Mouse (Mus musculus) inflammation-experienced regulatory T-cells, adult 6 months (primary cell): ENCODE data around the gene Pank4. TPM values are rescaled to one million over a fixed set of nuclear protein-coding genes. Genes with fewer than 3 reads are reported as not detected.
A peak's percentile ranks its signal among the peaks of the same experiment; 100 is the strongest.

Source experiments
- ATAC-seq: one replicate; pipeline ENCODE4 v1.8.0; 2017
- polyA plus RNA-seq, 3 experiments: library from polyadenylated mRNA; unstranded; fragments of 100-300 nt; shearing (Covaris generic); gene quantifications; one replicate each; pipeline ENCODE4 v1.2.1; 2017

Gene Pank4
- polyA plus RNA-seq, 3 experiments from 2014 or later, result 22.1 to 59.6 (median 49.1) TPM

- ATAC-seq, result peak; percentile 8
These were observed 20.4 kb upstream of the Pank4 start for GRCm38 (mm10) chr4:154943323-154944039.

DNA sequence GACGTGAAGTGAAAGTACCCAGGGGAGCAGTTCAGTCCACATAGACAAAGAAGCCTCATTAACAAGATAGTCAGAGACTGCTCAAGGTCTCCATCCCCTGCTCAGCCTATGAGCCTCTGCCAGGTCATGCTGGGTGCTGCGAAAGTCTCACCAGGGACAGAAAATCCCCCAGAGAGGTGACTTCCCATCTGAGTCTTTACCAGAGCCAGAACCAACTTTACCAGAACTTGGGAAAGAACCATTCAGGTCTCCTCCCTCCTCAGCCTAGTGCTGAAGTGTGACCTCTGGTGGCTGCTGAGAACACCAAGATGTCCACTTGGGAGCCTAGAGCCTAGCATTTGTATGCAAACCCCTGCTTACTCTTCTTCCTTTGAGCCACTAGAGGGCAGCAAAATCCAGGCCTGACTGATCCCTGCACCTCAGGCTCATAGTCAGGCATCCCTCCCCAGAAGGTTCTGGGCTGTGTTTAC lies 19.8 kb upstream of the Pank4 start:
- ATAC-seq, result peak; percentile 63

DNA sequence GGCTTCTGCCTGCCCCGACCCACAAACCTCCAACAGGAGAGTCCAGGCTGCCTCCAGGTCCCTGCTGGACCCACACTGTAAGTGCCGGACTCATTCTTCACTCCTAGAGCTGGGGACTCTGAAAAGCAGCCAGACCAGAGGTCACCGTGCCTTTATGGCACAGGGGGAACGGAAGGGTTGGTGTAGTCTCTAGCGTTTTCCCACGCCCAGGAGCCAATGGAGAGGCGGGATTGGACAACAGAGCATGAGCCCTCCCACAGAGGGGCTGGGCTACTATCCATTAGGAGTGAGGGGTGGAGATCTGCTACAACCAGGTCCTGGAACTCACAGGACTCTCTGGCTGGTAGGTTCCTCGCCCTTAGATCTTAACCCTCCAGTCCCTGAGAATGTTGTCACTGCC lies 17.6 kb upstream of the Pank4 start:
- no peak for ATAC-seq

- ATAC-seq, result no peak
These were observed 15.6 kb upstream of the Pank4 start for GRCm38 (mm10) chr4:154948066-154948939.

- ATAC-seq, result no peak
These were observed 14.9 kb upstream of the Pank4 start for GRCm38 (mm10) chr4:154948940-154949588.

DNA sequence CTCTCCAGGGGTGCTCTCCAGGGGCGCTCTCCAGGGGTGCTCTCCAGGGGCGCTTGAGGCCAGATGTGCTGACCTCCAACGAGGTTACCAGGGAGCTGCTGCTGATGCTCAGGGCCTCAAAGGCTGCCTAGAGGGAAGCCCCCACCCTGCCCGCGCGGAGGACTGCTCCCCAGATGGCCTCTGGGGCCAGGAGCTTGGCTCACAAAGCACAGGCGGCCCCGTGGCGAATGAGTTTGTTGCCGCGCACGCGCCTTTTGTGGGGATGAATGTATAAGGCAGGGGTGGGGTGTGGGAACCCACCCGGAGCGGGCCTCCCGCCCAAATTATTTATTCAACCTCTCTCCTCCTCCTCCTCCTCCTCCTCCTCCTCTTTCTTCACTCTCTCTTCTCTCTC lies 14.3 kb upstream of the Pank4 start:
- no peak for ATAC-seq

DNA sequence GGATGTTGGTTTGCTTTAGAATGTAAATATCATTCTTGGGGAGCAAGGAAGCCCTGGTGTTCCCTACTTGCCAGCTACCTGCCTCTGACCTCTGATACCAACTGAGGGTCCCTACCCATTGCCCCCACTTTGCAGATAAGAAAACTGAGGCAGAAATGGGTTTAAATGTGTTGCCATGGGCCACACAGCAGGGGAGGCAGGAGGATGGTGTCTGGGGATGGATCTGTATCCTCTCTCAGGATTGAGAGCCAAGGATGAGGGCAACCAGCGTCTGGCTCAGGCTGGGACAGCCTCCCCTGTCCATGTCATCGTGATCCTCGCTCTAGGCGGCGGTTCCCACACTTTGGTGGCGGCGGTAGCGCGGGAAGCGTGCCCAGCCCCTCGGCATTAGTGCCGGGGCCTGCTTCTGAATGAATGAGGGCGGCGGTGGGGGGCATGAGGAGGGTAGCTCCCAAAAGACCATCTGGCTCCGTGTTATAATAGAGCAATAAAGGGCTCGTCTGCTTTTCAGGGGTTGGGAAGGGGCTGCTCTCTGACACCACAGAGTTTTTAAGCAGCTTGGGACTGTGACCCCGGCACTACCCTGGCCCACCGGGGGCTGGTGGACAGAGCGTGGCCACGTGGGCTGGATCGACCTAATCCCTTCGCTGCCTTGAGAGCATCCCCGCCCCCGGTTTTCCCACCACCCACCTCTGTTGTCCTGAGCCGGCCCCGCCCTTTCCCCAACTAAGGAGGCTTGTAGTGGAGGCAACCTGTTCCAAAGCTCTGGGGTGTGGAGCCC lies 11.3 kb upstream of the Pank4 start:
- no peak for ATAC-seq

DNA sequence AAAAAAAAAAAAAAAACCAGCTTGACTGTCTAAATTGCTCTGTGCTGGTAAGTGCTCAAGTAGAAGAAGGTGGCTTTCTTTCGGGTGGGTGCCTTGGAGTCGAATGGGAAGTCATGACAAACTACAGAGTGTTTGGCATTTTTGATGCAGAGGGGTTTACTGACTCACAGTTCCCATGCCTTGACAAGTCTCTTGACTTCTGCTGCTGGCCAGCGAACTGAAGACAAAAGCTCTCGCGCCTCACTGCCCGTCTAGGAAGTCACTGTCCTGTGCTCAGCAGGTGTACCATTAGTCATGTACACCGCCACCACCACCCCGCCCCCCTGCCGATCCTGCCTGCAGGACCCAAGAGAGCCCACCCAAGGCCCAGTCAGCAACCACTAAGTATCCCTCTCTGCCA lies 7.3 kb upstream of the Pank4 start:
- ATAC-seq, result no peak

DNA sequence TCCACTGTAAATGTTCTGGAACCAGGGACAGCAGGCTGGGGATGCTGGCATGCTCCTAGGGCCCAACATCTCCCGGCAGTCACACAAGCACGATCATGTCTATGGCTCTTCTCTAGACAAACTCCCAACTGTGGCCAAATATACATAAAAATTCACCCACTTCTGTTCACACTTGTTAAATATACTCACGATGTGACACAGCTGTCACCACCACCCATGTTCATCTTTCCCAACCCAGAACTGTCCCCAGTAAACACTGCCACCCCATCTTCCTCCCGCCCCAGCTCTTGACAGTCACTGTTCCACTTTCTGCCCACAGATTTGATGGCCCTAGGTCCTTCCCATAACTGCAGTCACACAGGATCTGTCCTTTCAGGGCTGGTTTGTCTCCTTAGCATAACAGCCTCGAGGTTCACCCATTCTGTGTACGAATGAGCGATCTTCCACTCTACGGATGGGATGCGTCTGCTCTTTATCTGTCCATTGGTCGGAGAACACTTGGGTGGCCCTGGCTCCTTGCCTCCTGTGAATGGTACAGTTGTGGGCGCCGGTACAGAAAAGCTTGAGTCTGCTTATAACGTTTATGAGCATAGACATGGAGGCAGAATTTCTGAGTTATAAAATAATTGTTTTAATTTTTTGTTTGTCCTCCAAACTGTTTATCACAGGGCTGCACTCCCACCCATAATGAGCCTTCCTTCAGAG lies 6.5 kb upstream of the Pank4 start:
- no peak for ATAC-seq

DNA sequence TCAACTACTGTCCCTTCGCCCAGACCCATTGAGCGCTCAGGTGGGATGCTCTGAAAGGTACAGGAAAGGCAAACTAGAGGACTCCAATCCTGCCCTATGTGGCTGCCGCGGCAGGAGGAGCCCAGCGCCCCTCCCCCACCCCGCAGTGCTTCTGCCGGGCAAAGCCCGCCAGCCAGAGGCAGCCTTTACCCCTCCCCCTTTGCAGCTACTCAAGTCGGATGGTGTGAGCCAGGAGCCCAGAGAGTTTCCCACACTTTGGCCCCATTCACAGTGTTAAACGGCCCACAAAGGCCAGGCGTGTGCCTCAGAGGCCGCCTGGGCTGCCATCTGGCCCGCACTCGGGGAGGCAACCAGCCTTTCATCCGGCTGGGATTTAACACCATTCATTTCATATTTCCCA lies 5.8 kb upstream of the Pank4 start:
- no peak for ATAC-seq

GRCm38 (mm10) chr4:154958621-154959020 lies 5.3 kb upstream of the Pank4 start:
- no peak for ATAC-seq

- no peak for ATAC-seq
These were observed 3.8 kb upstream of the Pank4 start for GRCm38 (mm10) chr4:154960021-154960689.

DNA sequence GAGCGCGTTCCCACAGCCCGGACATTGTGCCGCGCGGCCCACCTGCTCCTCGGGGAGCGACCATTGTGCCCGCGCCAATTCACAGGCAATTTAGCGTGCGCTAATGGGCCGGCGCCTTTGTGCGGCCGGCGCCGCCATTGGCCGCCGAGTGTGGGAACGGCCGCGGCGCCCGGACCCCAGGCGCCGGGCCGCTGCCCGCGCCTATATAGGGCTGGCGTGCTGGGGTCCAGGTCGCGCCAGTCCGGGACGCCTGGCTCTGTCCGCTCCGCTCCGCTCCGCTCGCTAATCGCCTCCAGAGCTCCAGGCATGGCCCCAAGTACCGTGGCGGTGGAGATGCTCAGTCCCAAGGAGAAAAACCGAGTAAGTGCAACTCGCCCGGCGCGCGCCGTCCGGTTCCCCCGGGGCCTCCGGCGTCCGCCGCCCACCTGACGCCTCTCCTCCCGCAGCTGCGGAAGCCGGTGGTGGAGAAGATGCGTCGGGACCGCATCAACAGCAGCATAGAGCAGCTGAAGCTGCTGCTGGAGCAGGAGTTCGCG lies 3.2 kb upstream of the Pank4 start, which contains the start of gene Hes5:
TSS of gene Hes5 (plus strand) at position 234 of the 536 bp plus-strand sequence.
- ATAC-seq, result peak; percentile 5

GRCm38 (mm10) chr4:154961226-154961738 lies 2.6 kb upstream of the Pank4 start:
- ATAC-seq, result peak; percentile 11

GRCm38 (mm10) chr4:154961911-154962310 lies 2.0 kb upstream of the Pank4 start:
- peak; percentile 12 for ATAC-seq

DNA sequence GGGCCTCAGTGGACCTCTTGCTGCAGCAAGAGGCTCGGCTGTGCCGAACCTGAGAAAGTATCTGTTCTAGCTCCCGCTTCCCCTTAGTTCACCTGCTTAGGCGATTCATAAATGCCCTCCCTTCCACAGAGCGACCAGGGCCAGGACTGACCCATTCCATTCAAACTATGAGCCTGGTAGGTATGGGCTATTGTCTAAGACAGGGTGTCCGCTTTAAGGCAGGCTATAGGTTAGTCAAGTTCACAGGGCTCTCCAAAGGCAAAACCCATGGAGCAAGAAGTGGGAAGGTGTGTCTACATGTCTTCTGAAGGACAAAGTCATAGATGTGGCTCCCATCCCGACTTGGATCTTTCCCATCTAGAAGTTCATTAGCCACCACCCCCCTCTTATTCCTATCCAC lies 1.2 kb upstream of the Pank4 start:
- no peak for ATAC-seq

DNA sequence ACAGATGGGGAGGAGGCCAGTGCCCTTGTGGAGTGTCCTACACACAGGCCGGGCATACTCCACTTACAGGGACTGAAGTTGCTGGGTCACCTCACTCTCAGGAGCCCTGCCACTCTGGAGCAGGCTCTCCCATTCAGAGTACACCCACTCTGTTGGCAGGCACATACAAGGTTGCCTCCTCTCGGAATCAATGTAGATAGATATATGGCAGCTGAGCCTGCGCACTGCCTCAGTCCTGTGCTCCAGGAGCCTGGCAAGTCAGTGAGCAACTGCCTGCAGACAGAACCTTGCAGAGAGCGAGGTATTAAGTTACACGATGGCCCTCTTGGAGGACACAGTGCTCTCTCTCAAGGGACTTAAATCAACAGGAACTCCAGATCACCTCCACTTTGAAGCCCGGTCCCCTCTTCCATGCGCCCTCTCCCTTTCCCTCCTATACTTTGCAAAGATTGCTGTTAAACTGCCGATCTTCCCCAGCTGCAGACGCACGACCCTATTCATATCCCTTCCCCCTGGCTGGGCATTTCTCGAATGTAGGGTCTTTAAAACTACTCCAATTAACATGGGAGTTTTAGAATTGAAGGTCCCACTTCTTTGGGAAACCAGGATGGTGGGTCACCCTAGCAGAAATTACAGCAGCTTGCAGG lies 610 bp upstream of the Pank4 start:
- ATAC-seq, result no peak

GRCm38 (mm10) chr4:154964581-154965235 lies 785 bp downstream of the Pank4 start:
- ATAC-seq, result peak; percentile 23

- ATAC-seq, result no peak
These were observed 1.9 kb downstream of the Pank4 start for GRCm38 (mm10) chr4:154965856-154966255.

DNA sequence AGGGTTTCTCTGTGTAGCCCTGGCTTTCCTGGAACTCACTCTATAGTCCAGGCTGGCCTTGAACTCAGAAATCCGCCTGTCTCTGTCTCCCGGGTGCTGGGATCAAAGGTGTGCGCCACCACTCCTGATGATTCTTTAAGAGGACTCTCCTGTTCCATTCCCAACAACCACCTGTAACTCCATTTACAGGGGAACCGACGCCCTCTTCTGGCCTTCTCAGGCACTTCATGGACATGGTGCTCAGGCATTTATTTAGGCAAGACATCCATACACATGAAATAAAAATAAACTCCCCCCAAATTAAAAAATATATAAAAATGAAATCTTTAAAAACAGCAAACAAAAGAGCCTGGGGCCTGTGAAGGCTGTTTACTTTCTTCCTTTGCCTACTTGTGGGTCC lies 3.2 kb downstream of the Pank4 start:
- no peak for ATAC-seq
